Mouse (Mus musculus): ENCODE data around the gene Clstn3.
"Not testable (repeated sequence)": the region's sequence is repeated elsewhere in the genome, so short reads cannot be mapped to it uniquely, and the experiment has no call there.

Gene Clstn3

DNA sequence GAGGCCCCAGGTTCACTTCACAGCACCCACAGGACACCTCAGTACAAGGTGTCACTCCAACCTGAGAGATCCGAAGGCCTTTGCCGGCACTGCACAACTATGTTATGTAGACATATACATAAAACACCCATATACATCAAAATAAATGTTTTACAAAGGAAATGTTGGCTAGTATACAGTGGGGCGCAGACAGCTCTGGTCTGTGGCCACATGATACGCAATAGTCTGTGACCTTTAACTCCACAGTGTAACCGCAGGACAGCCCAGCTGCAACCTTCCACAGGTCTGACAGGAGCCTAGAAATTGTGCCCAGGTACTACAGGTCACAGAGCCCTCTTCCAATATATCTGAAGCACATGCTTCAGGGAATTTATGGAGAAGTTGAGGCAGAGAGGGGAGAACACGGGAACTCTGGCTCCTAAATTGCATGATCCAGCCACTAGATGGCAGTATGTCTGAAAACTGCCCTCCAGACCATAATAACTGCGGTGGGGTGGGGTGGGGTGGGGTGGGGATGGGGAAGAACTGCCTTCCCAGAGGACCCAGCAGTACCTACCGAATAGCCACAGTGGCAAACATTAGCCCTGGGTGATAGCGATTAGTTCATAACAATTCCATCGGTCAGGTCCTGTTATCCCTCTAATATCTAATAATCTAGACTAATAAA is 16.3 kb downstream of the Clstn3 start:
- no peak for DNase-seq (ENCODE audit: low spot score in 2 of 2)

GRCm38 (mm10) chr6:124447356-124447755 is 17.2 kb downstream of the Clstn3 start:
- DNase-seq (ENCODE audit: low spot score in 2 of 2): no peak

DNA sequence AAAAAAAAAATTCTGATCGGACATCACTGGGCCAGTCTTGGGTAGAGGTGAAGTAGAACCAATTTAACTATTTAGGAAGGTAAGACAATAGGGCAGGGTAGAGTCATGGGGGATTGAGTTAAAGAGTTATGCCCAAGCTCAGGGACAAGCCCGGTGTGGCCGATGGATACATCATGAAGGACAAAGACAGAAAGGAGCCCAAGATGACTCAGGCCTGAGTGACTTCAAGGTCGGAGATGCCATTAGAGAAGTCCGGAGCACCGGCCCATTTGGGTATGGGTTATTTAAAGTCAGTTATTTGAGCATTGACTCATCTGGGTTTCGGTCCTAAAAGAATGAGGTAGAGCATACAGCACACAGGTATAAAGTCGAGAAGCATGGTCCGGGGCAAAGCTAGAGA is 18.1 kb downstream of the Clstn3 start:
- no peak for DNase-seq (ENCODE audit: low spot score in 2 of 2)

GRCm38 (mm10) chr6:124446024-124446423 is 18.6 kb downstream of the Clstn3 start:
- DNase-seq (ENCODE audit: low spot score in 2 of 2): no peak

GRCm38 (mm10) chr6:124443338-124443737 is 21.3 kb downstream of the Clstn3 start:
- no peak for DNase-seq (ENCODE audit: low spot score in 2 of 2)

DNA sequence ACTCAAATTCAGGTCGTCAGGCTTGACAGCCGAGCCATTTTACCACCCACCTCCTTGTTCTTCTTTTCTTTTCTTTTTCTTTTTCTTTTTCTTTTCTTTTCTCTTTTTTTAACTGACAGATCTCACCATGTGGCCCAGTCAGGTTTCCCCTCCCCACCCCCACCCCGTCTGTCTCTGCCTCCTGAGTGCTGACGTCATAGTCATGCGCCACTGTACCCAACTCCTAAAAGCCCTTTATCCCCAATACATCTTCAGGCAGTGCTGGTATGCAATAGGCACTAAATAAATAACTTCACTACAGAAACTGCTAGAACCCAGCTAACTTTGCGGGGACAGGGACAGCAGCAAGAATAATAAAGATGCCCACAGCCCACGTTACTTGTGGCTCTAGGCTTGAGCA is 28.3 kb downstream of the Clstn3 start:
- no peak for DNase-seq (ENCODE audit: low spot score in 2 of 2)

GRCm38 (mm10) chr6:124435173-124435572 is 29.4 kb downstream of the Clstn3 start:
- no peak for DNase-seq (ENCODE audit: low spot score in 2 of 2)

DNA sequence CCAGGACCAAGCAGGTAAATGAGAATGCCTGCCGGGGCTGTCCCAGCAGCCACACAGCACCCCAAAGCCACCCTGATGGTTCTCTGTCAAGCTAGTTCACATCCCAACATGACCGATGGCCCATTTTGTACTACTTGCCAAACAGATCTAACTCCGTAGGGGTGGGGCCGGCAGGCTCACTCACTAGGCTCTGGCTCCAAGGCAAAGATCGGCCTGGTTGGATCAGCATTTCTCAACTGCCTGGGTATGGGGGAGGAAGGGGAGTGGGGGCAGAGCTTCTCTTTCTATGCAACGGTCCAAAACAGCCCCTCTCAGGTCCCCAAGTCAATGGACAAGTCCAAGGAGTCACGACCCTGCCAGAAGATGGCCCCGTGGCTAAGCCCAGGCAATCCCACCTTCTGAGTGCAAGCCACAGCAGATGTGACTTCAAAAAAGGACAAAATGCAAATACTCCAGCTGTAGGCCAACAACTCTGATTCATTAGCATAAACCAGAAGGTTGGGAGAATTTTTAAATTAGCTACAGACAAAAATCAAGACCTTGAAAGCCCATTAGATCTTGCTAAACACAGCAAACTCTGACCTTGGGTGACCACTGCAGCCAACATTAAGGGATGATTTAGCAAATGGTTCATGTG is 30.8 kb downstream of the Clstn3 start:
- no peak for DNase-seq (ENCODE audit: low spot score in 2 of 2)

GRCm38 (mm10) chr6:124430784-124431495 is 33.7 kb downstream of the Clstn3 start:
- no peak for DNase-seq (ENCODE audit: low spot score in 2 of 2)

GRCm38 (mm10) chr6:124430379-124430778 is 34.2 kb downstream of the Clstn3 start:
- no peak for DNase-seq (ENCODE audit: low spot score in 2 of 2)

DNA sequence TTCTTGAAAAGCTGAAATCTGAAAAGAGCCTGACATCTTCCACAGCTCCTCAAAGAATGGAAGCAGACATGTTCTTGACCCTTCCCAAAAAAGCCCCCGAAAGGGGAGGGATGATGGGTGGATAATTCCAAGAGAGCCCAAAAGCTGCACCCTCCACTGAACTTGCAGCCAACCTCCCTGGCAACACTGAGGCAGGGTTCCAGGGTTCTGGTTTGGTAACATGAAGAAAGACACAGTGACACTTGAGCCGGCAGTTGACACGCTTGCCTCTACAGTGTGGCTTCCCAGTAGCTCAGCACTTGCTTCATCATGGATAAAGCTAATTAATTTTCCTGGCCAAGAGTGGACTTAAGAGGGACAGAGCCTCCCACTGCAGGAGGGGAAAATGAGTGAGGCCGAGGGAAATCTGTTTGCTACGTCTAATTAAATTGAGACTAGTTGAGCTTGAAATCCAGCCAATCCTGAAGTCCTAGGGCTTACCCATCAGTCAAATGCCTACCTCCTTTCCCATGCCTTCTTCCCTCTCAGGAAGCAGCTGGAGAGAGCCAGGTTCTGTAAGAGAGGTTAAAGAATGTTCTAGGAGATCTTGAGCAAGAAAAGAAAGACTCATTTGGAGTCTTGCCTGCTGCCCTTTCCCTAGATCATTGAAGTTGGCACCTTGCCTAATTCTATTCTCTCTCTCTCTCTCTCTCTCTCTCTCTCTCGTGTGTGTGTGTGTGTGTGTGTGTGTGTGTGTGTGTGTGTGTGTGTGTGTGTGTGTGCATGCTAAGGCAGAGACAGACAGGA is 36.6 kb downstream of the Clstn3 start:
- DNase-seq (ENCODE audit: low spot score in 2 of 2): no peak

DNA sequence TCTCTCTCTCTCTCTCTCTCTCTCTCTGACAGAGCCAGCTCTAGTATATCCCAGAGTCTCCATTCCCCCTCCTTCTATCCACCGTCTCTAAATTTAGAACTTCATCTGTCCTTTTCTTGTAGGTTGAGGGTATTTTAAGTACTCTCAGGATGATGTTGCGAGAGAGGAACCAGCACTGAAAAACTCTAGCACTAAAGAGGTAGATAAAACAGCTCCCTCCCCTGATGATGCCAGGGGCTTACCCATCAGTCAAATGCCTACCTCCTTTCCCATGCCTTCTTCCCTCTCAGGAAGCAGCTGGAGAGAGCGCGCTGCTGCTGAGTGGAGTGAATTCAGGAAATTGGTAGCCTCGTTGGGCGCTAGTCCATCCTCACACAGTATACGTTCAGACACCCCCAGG is 37.3 kb downstream of the Clstn3 start:
- no peak for DNase-seq (ENCODE audit: low spot score in 2 of 2)

DNA sequence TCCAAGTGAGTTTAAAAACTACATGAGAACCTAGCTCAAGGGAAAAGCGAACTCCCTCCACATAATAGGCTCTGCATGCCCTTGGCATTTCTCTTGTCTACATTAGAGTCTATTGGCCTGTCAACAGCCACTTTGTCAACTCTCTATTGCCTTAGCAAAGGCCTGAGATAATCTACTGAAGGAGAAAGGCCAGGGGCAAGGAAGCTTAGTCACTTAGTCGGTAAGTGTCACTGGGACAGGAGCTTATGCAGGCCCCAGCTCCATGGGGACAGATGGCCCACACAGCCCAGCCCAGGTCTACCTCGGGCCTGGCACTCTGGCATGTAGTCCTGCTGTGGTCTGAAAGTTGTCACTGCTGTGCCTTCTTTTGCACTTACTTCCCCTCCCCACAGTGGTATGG is 38.0 kb downstream of the Clstn3 start:
- DNase-seq (ENCODE audit: low spot score in 2 of 2): no peak

GRCm38 (mm10) chr6:124425523-124425922 is 39.1 kb downstream of the Clstn3 start:
- DNase-seq (ENCODE audit: low spot score in 2 of 2): no peak

DNA sequence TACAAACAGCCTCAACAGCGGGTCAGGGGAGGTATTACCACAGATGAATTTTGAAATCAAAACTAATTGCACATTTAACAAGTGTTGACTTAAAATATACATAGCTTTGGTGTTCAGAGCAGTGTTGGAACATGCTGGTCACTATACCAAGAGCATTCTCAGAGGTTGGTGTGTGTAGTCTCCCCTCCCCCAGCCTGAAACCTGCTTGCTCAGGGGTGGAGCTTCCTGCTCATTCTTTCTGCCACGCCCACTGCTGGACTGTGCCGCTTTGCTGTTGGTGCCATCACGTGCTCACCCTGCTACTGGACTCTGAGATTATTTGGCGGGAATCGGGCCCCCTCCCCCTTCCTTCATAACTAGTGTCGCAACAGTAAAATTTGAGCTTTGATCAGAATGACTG is 39.6 kb downstream of the Clstn3 start:
- DNase-seq (ENCODE audit: low spot score in 2 of 2): not testable (repeated sequence)

- no peak for DNase-seq (ENCODE audit: low spot score in 2 of 2)
These were observed 40.5 kb downstream of the Clstn3 start for GRCm38 (mm10) chr6:124424068-124424498.

- no peak for DNase-seq (ENCODE audit: low spot score in 2 of 2)
These were observed 45.9 kb downstream of the Clstn3 start for GRCm38 (mm10) chr6:124418686-124419085.

GRCm38 (mm10) chr6:124415347-124416088 is 49.1 kb downstream of the Clstn3 start:
- DNase-seq (ENCODE audit: low spot score in 2 of 2): peak; percentile 66 to 80

GRCm38 (mm10) chr6:124414927-124415325 is 49.7 kb downstream of the Clstn3 start, which contains the start of gene Pex5:
Gene Pex5, minus strand, starts transcription at chr6:124415067.
- peak; percentile 91 to 96 for DNase-seq (ENCODE audit: low spot score in 2 of 2)

DNA sequence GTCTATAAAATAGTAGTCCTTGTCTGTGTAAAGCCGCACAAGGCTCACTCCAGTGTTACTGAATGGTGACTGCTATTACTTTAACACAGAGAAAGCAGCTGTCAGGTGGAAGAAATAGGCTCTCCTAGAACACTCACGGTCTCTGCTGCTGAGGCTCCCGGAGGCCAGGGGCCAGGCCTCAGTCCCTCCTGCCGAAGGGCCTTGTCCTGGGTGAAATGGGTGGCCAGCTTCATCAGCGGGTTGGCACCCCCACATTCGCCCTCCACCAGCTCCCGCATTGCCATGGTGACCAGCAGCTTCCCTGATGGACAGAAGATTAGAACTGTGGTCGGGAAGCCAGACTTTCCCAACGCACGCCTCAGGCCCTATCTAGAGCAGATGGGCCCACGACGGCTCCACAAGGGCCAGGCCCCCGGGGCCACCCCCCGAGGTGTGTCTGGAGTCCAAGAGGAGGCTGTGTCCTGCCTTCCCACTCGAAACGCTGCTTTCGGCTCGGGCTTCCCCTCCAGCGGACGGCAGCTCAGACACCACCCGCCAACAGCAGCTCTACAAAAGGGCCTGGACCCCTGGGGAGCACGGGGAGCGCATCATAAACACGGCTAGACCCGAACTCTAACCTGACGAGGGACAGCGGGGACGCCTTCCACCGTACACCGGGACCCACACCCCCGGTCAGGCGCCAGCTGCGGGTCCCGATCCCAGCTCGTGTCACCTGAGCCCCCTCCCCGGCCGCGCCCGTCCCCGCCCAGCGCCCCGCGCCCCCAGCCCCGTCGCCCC is 50.3 kb downstream of the Clstn3 start:
- peak; percentile 30 to 42 for DNase-seq (ENCODE audit: low spot score in 2 of 2)

DNA sequence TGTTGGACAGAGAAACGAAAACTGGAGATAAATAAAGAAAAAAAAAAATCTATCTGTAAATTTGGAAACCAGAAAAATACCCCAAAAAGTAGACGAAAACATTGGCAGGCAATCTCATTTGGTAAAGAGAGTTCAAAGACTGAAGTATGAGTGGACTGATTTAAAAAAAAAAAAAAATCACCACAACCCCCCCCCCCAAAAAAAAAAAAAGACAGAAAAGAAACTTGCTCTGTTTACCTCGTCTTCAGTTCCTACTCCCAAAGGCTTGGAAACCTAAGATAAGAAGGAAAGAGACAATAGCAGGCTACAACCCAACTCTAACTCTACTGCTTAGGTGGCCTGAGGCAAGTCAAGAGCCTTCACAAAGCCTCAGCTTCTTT is 50.8 kb downstream of the Clstn3 start:
- no peak for DNase-seq (ENCODE audit: low spot score in 2 of 2)

All from heart, adult 9 months (tissue).